Mouse (Mus musculus) heart, adult 8-10 months (tissue): Measurements from ENCODE around the gene Gtpbp4. TPM values are rescaled to one million over a fixed set of nuclear protein-coding genes. Genes with fewer than 3 reads are reported as not detected.
"Not testable (repeated sequence)": the region's sequence is repeated elsewhere in the genome, so short reads cannot be mapped to it uniquely, and the experiment has no call there.

Experiments
- DNase-seq: peaks from one replicate; pipeline ENCODE4 v3.0.0; 2022; ENCODE audit warnings: low spot score
- total RNA-seq, 4 experiments: library from RNA; stranded (reverse); gene quantifications; 2 replicates each; pipeline ENCODE4 v1.2.4; 2022

The Gtpbp4 gene
- total RNA-seq: 10 to 100 TPM; 38.4 to 40.3 (median 39.8) TPM

- DNase-seq: peak; percentile 97
Observed at GRCm38 (mm10) chr13:8995990-8996786, at the start of gene Gtpbp4. TSS of gene Gtpbp4 (minus strand) at chr13:8996083.

GRCm38 (mm10) chr13:9044731-9045130 is 48.8 kb upstream of the Gtpbp4 start:
- DNase-seq: no peak

- DNase-seq: no peak
Observed at GRCm38 (mm10) chr13:9043289-9044049, 47.6 kb upstream of the Gtpbp4 start.

- no peak for DNase-seq
Observed at GRCm38 (mm10) chr13:9040626-9041025, 44.7 kb upstream of the Gtpbp4 start.

- no peak for DNase-seq
Observed at GRCm38 (mm10) chr13:9031996-9032661, 36.2 kb upstream of the Gtpbp4 start.

GRCm38 (mm10) chr13:9030364-9030763 is 34.5 kb upstream of the Gtpbp4 start:
- DNase-seq: no peak

GRCm38 (mm10) chr13:9027251-9027650 is 31.4 kb upstream of the Gtpbp4 start:
- DNase-seq: no peak

- DNase-seq: no peak
Observed at GRCm38 (mm10) chr13:9022623-9023022, 26.7 kb upstream of the Gtpbp4 start.

- no peak for DNase-seq
Observed at GRCm38 (mm10) chr13:9021556-9021955, 25.7 kb upstream of the Gtpbp4 start.

- DNase-seq: no peak
Observed at GRCm38 (mm10) chr13:9019713-9020112, 23.8 kb upstream of the Gtpbp4 start.

GRCm38 (mm10) chr13:9018974-9019587 is 23.2 kb upstream of the Gtpbp4 start:
- DNase-seq: no peak

- DNase-seq: no peak
Observed at GRCm38 (mm10) chr13:9017190-9017589, 21.3 kb upstream of the Gtpbp4 start.

- no peak for DNase-seq
Observed at GRCm38 (mm10) chr13:9014431-9014830, 18.5 kb upstream of the Gtpbp4 start.

- DNase-seq: no peak
Observed at GRCm38 (mm10) chr13:9013483-9013882, 17.6 kb upstream of the Gtpbp4 start.

GRCm38 (mm10) chr13:9011596-9012350 is 15.9 kb upstream of the Gtpbp4 start:
- peak; percentile 13 for DNase-seq

- no peak for DNase-seq
Observed at GRCm38 (mm10) chr13:9003306-9003705, 7.4 kb upstream of the Gtpbp4 start.

GRCm38 (mm10) chr13:8999464-8999863 is 3.6 kb upstream of the Gtpbp4 start:
- DNase-seq: no peak

- not testable (repeated sequence) for DNase-seq
Observed at GRCm38 (mm10) chr13:8997221-8997620, 1.3 kb upstream of the Gtpbp4 start.

GRCm38 (mm10) chr13:8995159-8995989 is 509 bp downstream of the Gtpbp4 start:
- DNase-seq: no peak

GRCm38 (mm10) chr13:8992231-8992630 is 3.7 kb downstream of the Gtpbp4 start:
- DNase-seq: no peak
